Mouse (Mus musculus): ENCODE data around the gene Faap20. TPM values are rescaled to one million over a fixed set of nuclear protein-coding genes. Genes with fewer than 3 reads are reported as not detected.

Gene Faap20
- total RNA-seq, 1 experiment from 2014 or later = 19.2 TPM

- ATAC-seq (ENCODE audit: extremely low read depth, insufficient number of reproducible peaks, low FRiP score, poor library complexity, severe bottlenecking) = no peak
Observed at GRCm38 (mm10) chr4:155219271-155220212, 30.1 kb upstream of the Faap20 start.

- no peak for ATAC-seq (ENCODE audit: extremely low read depth, insufficient number of reproducible peaks, low FRiP score, poor library complexity, severe bottlenecking)
Observed at GRCm38 (mm10) chr4:155220213-155221100, 29.1 kb upstream of the Faap20 start.

GRCm38 (mm10) chr4:155221106-155221505, 28.5 kb upstream of the Faap20 start:
- ATAC-seq (ENCODE audit: extremely low read depth, insufficient number of reproducible peaks, low FRiP score, poor library complexity, severe bottlenecking) = no peak

- ATAC-seq (ENCODE audit: extremely low read depth, insufficient number of reproducible peaks, low FRiP score, poor library complexity, severe bottlenecking) = peak; percentile 5; the same call in 1 of the 2 replicates
Observed at GRCm38 (mm10) chr4:155221599-155222551, 27.7 kb upstream of the Faap20 start.

GRCm38 (mm10) chr4:155222552-155222840, 27.1 kb upstream of the Faap20 start, which contains the start of gene Ski:
TSS of gene Ski (minus strand) at chr4:155222592.
- no peak for ATAC-seq (ENCODE audit: extremely low read depth, insufficient number of reproducible peaks, low FRiP score, poor library complexity, severe bottlenecking)

- ATAC-seq (ENCODE audit: extremely low read depth, insufficient number of reproducible peaks, low FRiP score, poor library complexity, severe bottlenecking) = peak; percentile 86
Observed at GRCm38 (mm10) chr4:155222841-155223593, 26.6 kb upstream of the Faap20 start.

GRCm38 (mm10) chr4:155223594-155224528, 25.7 kb upstream of the Faap20 start:
- peak; percentile 1; the same call in 1 of the 2 replicates for ATAC-seq (ENCODE audit: extremely low read depth, insufficient number of reproducible peaks, low FRiP score, poor library complexity, severe bottlenecking)

GRCm38 (mm10) chr4:155225918-155226317, 23.7 kb upstream of the Faap20 start:
- no peak for ATAC-seq (ENCODE audit: extremely low read depth, insufficient number of reproducible peaks, low FRiP score, poor library complexity, severe bottlenecking)

GRCm38 (mm10) chr4:155227986-155228385, 21.6 kb upstream of the Faap20 start:
- no peak for ATAC-seq (ENCODE audit: extremely low read depth, insufficient number of reproducible peaks, low FRiP score, poor library complexity, severe bottlenecking)

GRCm38 (mm10) chr4:155228461-155228860, 21.1 kb upstream of the Faap20 start:
- ATAC-seq (ENCODE audit: extremely low read depth, insufficient number of reproducible peaks, low FRiP score, poor library complexity, severe bottlenecking) = no peak

- ATAC-seq (ENCODE audit: extremely low read depth, insufficient number of reproducible peaks, low FRiP score, poor library complexity, severe bottlenecking) = no peak
Observed at GRCm38 (mm10) chr4:155233878-155234277, 15.7 kb upstream of the Faap20 start.

- peak; percentile 57 for ATAC-seq (ENCODE audit: extremely low read depth, insufficient number of reproducible peaks, low FRiP score, poor library complexity, severe bottlenecking)
Observed at GRCm38 (mm10) chr4:155234371-155235310, 15.0 kb upstream of the Faap20 start.

GRCm38 (mm10) chr4:155235311-155236119, 14.1 kb upstream of the Faap20 start:
- no peak for ATAC-seq (ENCODE audit: extremely low read depth, insufficient number of reproducible peaks, low FRiP score, poor library complexity, severe bottlenecking)

GRCm38 (mm10) chr4:155236737-155237385, 12.7 kb upstream of the Faap20 start:
- ATAC-seq (ENCODE audit: extremely low read depth, insufficient number of reproducible peaks, low FRiP score, poor library complexity, severe bottlenecking) = peak; percentile 54

- ATAC-seq (ENCODE audit: extremely low read depth, insufficient number of reproducible peaks, low FRiP score, poor library complexity, severe bottlenecking) = no peak
Observed at GRCm38 (mm10) chr4:155238276-155238675, 11.3 kb upstream of the Faap20 start.
